Mouse (Mus musculus): Measurements from ENCODE around the gene Ovol1. TPM values are rescaled to one million over a fixed set of nuclear protein-coding genes. Genes with fewer than 3 reads are reported as not detected.

Gene Ovol1
- total RNA-seq, 2 experiments from 2014 or later, result not detected

- ATAC-seq (replicated peaks; ENCODE audit: low FRiP score, low TSS enrichment, poor library complexity, severe bottlenecking), result no peak
Measured at GRCm38 (mm10) chr19:5570353-5571246, 10.2 kb upstream of the Ovol1 start.

DNA sequence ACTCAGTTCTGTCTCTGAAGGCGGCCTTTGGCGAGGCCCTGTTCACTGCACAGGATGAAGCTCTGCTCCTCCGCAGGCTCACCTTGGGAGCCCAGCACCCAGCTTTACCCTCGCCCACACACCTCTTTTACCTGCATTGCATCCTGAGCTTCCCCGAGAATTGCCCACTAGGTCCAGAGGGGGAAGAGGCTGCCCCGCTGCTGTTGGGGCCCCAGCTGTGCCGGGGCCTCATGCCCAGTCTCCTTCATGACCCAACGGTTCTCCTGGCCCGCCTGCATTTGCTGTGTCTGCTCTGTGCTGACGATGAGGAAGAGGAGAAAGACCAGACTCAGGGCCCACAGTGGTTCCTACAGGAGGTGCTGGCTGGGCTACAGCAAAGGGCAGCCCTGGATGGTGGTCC, 9.1 kb upstream of the Ovol1 start:
- no peak for ATAC-seq (replicated peaks; ENCODE audit: low FRiP score, low TSS enrichment, poor library complexity, severe bottlenecking)

GRCm38 (mm10) chr19:5568470-5569140, 8.2 kb upstream of the Ovol1 start:
- ATAC-seq (replicated peaks; ENCODE audit: low FRiP score, low TSS enrichment, poor library complexity, severe bottlenecking), result peak; percentile 52

DNA sequence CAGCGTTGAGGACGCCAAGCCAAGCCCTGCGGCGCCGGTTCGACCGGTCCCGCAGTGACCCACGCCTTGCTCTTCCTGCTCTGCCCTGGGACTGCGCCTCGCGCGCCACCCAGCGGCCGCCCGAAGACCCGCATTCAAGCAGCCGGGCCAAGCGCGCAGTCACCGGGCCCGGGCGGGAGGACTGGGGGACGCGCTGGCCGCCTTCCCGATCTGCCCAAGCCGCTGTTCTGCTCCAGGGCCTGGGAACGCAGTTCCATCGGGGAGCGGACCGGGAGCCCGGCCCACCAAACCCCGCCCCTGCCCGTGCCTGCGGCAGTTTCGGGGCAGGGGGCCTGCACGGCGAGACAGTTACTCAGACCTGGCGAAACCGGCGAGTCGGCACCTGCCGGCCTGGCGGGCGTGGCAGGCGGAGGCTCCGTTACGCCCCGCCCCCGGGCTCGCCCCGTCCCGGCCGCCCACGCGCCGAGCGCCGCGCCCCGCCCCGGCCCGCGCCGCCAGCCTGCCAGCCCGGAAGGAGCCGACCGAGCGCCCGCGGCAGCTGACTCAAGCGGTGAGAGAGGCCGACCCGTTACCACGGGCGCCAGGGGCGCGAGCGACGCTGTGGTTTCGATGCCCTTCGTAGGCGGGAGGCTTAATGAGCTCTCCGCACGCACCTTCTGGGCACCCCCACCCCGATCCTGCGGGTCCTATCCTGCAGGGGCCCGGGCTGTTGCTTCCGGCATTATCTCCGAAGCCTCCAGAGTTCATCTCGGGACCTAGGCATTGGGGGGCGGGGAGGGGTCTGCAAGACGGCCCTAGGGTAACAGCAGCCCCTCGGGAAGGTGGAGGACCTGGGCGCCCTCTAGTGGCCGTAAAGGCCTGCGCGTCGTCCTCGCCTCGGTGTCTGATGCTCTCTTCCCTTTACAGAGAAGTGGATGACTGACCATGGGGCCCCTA, 7.4 kb upstream of the Ovol1 start, which contains the start of gene Ap5b1:
Ap5b1 (plus strand) TSS at position 492 of the 936 bp plus-strand sequence.
- ATAC-seq (replicated peaks; ENCODE audit: low FRiP score, low TSS enrichment, poor library complexity, severe bottlenecking), result peak; percentile 53

DNA sequence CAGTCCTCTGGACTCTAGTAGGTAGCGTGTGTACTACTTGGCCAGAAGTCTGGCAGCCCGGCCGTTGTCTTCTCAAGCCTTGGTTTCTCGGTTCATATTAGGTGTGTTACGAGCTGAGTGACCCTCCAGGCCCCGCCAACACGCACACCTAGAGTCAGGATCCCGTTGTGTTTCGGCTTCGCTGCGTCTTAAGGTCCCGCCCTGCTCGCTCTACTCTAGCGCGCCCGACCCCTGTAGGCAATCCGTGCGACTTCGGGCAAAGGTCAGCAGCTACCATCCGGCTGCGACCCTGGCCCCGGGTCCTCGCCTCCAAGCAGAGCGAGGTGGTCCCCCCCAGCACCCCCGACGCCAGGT, 6.7 kb upstream of the Ovol1 start:
- ATAC-seq (replicated peaks; ENCODE audit: low FRiP score, low TSS enrichment, poor library complexity, severe bottlenecking), result peak; percentile 39; the same call in 1 of the 2 replicates

DNA sequence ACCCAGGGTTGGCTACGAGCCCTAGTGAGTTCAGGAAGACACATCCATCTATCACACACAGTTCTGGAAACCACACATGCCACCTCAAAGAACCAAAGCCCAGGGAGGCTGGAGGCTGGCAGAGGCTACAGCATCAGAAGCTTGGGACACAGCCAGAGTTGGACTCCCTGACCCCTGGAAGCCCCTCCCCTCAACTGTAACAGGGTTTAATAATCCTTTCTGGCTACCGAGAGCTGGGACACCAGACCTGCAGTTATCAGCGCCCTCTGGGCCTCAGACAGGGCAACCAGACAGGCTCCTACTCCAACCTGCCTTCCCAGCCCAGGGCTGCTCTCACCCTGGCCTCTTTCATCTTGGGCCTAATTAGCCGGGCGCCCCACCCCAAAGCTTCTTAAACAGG, 5.9 kb upstream of the Ovol1 start:
- ATAC-seq (replicated peaks; ENCODE audit: low FRiP score, low TSS enrichment, poor library complexity, severe bottlenecking), result no peak

GRCm38 (mm10) chr19:5562776-5563175, 2.3 kb upstream of the Ovol1 start:
- ATAC-seq (replicated peaks; ENCODE audit: low FRiP score, low TSS enrichment, poor library complexity, severe bottlenecking), result no peak

DNA sequence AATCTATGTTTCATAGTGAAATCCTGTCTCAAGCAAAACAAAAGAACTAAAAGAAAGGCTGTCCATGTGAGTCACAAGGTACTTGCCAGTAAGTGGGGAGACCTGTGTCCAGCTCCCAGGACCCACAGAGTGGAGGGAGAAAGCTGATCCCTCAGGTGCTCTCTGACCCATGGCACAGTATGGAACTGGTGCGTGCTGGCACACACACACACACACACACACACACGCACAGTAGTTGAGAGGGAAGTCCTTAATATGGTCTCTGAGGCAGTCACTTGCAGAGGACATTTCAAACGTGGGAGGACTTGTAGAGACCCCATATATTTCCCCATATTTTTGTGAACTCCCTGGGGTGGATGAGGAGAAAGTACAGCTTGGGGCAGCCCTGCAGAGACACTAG, 1.4 kb upstream of the Ovol1 start:
- no peak for ATAC-seq (replicated peaks; ENCODE audit: low FRiP score, low TSS enrichment, poor library complexity, severe bottlenecking)

DNA sequence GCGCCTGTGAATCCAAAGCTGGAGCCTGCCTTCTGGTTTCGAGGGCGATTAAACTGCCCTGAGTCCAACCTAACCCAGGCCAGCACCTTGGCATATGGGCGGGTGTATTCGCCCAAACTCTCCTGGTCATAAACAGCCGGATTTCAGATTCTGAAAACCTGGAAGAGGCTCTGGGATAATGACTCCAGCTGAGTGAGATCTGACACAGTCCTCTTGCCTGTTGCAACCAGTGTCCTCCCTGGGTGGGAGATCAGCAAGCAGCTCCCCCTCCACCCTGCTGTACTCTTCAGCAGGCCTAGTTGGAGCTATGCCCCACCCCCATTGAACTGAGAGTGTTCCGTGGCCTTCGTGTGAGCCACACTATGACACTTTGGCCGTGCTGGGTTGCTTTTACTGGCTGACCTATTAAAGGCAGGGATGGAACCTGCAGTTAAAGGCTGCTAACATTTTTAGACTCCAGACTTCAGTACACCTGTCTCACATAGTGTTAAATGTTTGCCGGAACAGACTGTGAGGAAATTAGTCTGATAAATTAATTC, 875 bp upstream of the Ovol1 start:
- no peak for ATAC-seq (replicated peaks; ENCODE audit: low FRiP score, low TSS enrichment, poor library complexity, severe bottlenecking)

- no peak for ATAC-seq (replicated peaks; ENCODE audit: low FRiP score, low TSS enrichment, poor library complexity, severe bottlenecking)
Measured at GRCm38 (mm10) chr19:5559631-5560456, 602 bp downstream of the Ovol1 start.

- no peak for ATAC-seq (replicated peaks; ENCODE audit: low FRiP score, low TSS enrichment, poor library complexity, severe bottlenecking)
Measured at GRCm38 (mm10) chr19:5559229-5559628, 1.2 kb downstream of the Ovol1 start.

GRCm38 (mm10) chr19:5558770-5559169, 1.7 kb downstream of the Ovol1 start:
- ATAC-seq (replicated peaks; ENCODE audit: low FRiP score, low TSS enrichment, poor library complexity, severe bottlenecking), result no peak

GRCm38 (mm10) chr19:5558169-5558568, 2.3 kb downstream of the Ovol1 start:
- ATAC-seq (replicated peaks; ENCODE audit: low FRiP score, low TSS enrichment, poor library complexity, severe bottlenecking), result no peak

- ATAC-seq (replicated peaks; ENCODE audit: low FRiP score, low TSS enrichment, poor library complexity, severe bottlenecking), result no peak
Measured at GRCm38 (mm10) chr19:5554212-5554611, 6.2 kb downstream of the Ovol1 start.

DNA sequence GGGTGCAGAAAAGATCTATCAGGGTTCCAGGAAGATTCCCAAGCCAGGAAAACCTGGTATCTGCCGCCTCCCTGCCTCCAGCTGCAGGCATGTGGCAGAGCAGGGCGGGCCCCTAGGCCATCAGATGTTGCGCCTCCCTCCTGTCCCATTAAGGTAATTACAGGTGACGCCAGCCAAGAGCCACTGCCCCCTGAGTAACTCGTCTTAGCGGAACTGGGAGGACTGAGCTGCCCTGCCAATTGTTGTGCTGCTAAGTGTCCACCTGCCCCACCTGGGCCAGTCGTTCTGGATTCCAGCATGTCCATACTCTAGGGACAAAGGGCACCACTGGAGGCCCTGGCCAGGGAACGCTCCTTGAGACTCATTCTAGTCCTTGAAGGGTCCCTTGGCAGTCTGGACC, 6.6 kb downstream of the Ovol1 start:
- ATAC-seq (replicated peaks; ENCODE audit: low FRiP score, low TSS enrichment, poor library complexity, severe bottlenecking), result no peak

DNA sequence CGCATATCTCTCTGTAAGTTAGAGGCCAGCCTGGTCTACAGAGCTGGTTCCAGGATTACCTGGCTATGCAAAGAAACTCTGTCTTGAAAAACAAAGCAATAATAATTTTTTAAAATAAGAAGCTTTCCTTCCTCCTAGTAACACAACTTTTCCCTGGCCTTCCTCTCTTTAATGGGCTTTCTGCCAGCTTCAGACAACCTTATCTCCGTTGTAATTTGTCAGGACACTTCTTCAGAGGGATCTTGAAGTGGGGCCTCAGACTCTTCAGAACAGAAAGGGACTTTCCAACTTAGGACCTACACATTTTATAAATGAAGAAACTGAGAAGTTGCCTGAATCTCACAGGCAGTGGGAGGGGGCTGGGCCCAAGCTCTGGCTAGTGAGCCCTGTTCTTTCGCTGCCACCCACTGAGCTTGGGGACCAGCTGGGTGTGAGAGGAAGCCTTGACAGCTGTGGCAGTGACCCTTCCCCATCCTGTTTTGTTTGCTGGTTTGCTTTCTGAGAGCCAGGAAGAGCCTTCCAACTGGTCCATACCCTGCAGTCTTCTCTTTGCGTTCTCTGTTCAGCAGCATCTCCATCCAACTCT, 12.9 kb downstream of the Ovol1 start:
- no peak for ATAC-seq (replicated peaks; ENCODE audit: low FRiP score, low TSS enrichment, poor library complexity, severe bottlenecking)

GRCm38 (mm10) chr19:5544031-5544430, 16.4 kb downstream of the Ovol1 start:
- ATAC-seq (replicated peaks; ENCODE audit: low FRiP score, low TSS enrichment, poor library complexity, severe bottlenecking), result no peak

DNA sequence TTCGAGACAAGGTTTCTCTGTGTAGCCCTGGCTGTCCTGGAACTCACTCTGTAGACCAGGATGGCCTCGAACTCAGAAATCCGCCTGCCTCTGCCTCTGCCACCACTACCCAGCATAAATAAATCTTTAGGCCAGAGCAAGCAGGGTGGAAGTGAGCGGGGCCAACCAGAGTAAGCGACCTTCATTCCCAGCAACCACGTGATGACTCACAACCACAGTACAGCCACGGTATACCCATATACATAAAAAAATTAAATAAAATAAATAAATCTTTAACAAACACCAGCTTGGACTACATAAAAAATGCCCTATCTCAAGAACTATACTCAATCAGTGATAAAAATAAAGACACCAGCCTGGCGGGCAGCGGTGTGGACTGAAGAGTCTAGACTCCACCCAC, 17.1 kb downstream of the Ovol1 start:
- ATAC-seq (replicated peaks; ENCODE audit: low FRiP score, low TSS enrichment, poor library complexity, severe bottlenecking), result no peak
